Mouse (Mus musculus) spleen, adult 18-20 months (tissue): ENCODE measurements around the gene Gabra2.

Source experiments
- DNase-seq, 2 experiments: peaks; one replicate each; pipeline ENCODE4 v3.0.0; 2022; ENCODE audit warnings: mixed read lengths in 2 of 2

Gabra2 gene

DNA sequence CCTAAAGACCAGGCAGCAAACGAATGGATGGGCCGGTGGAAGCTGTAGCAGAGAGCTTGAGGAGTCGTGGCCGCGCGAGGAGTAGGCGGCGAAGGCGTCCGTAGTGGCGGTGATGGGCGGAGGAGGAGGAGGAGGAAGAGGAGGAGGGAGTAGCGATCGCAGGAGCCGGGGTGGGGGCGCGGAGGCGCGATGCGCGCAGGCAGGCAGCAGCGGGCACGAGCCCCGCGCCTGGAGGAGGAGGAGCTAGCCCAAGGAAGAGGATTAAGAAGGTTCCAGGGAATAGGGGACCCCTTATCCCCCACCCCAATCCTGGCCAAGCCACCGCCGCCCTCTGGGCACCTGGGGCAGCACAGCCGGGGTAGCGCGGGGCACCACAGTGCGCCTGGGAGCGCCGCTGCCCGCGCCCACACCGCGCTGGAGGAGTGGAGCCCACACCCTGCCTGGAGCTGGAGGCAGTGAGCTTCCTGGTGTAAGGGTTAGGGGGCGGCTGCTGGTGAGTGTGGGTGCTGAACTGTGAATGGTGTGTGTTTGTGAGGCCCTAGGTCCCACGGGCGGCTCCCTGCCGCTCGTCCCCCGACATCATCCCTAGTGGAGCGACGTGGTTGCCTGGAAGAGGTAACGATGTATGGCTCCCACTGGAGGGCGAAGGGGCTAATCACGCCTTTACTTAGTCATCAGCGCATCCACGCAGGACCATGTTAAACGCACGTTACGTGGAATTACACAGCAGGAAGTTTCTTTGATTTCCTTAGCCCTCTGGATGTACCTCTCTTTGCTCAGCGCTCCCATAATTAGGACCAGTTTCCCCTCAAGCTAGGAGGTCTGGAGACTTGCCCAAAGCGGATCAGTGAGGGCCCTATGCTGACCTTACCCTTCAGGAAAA, at the start of gene Gabra2:
Gabra2 (minus strand) TSS at position 125 of the 883 bp plus-strand sequence.
- no peak for DNase-seq

DNA sequence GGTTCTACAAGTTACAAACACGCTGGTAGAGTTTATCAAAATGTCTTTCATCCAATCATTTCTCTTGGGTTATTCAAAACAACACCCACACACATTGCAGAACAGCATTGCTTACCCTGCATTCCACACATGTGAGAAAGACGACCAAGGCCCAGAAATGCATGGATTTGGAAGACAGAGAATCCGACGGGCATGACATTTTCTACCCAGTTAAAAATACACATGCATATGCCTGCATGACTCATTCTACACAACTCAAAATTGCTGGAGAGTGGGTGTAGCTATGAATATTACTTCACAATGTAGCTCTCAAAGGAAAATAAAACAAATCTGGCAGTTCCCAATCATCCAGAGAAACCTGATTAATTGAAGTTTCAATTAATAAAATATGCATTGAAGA, 41.0 kb upstream of the Gabra2 start:
- DNase-seq: no peak

DNA sequence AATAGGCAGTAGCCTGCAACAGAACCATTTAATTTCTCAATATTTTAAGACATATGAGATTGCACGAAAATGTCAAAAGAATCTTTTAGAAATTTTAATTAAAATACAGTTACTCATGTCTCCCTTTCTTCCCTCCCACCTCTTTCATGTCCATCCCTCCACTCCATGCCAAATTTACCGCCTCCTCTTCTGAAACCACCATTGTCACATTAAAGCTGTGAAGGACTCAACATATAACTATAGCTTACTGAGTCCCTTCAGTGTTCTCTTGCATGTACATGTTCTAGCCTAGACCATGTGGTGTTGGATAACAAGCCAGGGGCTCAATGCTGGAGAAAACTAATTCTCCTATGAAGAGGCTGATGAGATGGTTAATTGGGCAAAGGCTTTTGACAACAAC, 40.2 kb upstream of the Gabra2 start:
- no peak for DNase-seq

DNA sequence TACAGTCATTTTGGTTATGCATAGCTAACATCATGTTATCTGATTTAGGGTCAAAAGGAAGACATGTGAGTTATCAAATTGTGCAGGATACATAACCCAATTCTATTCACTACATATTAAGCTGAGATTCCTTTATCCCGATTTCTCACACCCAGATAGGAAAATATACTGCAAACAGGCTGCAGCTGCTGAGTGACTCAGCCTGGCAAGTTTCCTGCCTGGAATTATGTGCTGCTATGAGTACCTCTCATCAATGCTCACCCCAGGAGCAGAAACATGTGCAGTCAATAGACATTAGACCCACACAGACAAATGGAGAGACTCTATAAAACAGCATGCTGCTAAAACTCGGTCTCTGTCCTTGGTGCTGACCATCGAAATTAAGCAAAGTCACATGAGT, 32.1 kb upstream of the Gabra2 start:
- DNase-seq: no peak

DNA sequence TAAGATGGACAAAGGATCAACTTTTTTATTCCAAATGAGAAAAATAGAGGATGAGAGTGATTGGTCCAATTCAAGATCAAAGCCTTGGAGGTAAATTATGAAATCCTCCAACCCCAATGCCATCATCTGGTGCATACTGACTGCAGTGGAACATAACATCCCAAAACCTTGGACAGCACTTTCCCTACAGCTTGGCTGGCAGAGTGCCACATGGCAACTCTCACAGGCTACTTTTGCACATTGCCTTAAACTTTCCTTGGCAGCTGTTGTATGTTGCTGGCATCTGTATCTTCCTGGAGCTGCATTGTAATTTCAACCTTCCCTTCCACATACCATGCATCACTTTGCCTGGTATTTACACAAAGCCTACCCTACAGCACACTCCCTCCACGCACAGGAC, 19.6 kb upstream of the Gabra2 start:
- no peak for DNase-seq

DNA sequence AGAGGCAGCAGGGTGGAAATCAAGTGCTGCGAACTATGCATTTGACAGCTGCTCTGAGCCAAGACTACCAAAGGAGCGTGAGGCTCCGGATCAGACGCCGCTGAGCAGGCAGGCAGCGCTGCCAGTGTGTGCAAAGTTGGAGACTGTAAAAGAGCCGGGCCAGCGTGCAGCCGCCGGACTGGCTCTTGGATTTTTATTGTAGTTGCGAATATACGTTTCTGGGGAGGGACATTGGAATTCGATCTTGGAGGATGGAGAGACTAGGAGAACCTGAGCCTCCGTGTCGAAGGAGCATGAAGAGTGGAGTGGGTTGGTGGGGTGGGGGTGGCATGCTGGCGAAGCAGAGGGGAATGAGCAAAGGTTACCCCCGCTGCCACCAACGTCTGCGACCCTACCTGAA, 469 bp downstream of the Gabra2 start:
- no peak for DNase-seq

DNA sequence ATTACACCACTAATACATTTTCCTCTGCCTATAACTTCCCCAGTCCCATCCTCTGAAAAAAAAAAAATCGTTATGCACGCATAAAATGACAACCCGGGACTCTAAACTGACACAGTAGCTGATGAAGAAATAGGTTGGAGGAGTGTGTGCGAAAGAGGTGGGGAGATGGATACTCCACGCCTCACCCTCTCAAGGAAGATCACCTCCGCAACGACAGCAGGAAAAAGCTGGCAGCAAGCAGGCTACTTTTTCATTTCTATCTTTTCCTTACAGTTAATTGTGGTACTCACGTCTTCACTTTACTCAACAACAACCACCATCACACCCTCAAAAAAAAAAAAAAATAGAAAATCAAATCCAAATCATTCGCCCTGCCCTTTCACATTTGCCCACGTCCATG, 873 bp downstream of the Gabra2 start:
- DNase-seq: no peak

DNA sequence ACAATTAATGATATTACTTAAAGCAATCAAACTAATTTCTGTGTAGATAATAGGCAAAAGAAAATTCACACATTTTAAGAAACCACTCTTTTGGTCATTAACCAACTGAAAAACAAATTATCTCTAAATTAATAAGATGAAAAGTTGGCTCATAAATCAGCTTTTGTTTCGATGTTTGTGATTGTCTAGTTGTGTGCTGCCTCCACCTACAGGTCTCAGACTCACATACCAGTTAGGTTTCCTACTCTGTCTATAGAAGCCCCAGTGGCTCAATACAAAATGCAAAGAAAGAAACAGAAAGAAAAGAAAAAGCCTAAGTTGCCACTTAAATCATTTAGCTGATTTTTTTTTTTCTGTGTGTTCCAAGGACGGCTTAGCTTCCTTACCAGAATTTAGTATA, 1.8 kb downstream of the Gabra2 start:
- no peak for DNase-seq

DNA sequence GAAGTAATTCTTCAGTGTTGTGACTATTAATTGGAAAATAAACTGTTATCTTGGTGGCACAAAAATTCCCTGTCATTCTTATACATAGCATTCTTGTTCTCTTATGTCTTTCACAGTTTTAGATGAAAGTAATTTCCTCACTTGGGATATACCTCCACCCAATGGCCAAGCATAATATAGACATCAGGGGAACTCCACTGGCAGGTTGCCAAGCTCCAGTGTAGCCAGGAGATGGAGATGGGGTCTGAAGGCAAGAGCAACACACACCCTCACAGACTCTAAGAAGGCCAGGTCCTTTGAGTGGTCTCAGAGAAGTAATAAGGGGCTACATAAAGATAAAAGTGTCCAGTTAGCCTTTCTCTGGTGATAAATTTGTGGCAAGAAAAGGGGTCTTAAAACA, 3.2 kb downstream of the Gabra2 start:
- DNase-seq: no peak

DNA sequence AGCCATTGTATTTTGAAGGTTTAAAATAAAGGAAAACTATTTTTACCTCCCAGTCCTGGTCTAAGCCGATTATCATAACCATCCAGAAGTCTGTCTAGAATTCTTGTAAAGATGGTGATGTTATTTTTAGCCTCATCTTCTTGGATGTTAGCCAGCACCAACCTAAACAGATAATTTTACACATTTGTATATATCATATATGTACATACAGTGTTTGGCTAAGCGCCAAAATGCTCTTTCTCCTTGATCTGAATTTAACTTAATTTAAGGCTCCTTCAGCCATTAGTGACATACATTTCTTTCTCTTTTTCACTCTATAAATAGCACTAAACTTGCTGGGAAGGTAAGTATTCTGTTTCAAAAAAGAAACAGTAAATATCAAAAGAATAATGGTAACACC, 3.7 kb downstream of the Gabra2 start:
- DNase-seq: no peak

DNA sequence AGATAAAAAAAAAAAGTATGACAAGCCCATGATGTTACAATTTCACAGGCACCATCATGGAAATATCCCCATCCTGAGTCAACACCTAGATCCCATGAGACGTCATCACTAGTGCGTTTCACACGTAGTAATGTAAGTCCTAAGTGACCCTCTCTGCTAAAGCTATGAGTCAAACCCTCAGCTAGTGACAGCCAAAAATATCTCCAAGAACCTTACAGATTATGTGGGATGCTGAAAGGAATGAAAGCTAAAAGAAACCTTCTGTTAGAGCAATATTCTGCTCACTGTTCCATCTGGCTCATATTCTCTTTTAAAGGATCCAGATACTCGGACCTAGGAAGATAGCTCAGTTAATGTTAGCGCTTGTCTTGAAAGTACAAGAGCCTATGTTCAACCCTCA, 16.8 kb downstream of the Gabra2 start:
- no peak for DNase-seq

DNA sequence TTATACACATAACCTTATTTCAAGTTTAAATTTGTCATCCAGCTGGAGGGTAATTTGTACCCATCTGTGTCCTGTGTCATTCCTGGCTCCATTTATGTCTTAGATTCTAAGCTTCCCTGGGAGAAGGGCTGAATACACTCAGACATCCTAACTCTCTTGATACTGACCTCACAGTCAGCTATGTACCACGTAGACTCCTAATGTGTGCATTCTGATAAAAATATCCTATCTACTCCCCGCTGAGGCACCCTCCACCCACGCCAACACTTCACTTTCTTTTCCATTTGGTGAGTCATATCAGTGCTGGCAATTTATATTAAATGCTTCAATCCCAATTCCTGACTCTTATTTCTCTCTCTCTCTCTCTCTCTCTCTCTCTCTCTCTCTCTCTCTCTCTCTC, 34.0 kb downstream of the Gabra2 start:
- no peak for DNase-seq

DNA sequence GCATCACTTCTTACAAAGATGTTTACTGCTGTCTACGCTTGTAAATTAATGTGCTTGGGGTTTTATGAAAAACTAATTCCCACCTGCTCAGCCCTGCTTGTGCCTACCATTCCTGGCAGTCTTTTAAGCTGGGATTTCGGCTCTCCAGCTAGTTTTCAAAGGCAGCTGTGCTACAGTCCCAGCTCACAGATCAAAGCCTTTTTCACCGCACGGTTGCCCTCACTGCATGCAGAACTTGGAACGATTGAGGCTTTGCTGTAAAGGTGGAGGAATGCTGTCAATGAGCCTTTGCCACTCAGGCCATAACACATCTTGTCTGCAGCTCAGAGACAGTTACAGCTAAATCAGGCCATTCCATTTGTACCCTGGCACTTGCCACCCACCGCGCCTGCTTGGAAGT, 37.6 kb downstream of the Gabra2 start:
- no peak for DNase-seq

DNA sequence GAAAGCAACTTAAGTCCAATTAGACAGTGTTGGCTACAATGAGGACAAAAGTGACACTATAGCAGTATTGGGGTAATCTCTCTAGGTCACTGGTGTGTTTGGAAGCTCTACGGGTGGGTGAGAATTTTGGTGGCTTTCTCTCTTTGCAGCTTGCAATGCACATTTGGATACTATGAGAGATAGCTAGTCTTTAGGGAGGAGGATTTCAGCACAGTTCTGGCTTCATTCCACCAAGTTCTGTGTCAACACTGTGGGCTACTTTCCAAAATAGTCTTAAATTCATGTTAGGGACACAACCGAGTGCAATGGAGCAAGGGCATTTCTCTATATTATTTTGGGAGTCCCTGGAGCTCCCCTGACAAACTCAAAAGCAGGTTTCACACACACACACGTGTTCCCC, 58.3 kb downstream of the Gabra2 start:
- no peak for DNase-seq

DNA sequence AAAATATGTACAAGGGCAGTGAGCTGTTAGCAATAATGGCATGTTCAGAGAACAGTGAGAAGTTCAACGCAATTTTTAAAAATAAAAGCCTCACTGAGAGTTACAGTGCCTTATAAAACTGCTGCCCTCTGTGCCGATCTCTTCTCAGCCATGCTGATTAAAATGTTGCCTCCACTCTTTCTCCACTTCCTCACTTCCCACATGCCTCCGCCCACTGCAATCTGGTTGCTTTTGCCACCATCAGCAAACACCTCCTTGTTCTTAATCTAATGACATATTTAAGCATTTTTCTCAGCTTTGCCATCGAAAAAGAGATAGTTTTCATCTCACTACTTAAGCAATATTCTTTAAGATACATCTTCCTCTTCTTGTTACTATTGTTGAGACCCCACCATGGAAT, 69.7 kb downstream of the Gabra2 start:
- no peak for DNase-seq

DNA sequence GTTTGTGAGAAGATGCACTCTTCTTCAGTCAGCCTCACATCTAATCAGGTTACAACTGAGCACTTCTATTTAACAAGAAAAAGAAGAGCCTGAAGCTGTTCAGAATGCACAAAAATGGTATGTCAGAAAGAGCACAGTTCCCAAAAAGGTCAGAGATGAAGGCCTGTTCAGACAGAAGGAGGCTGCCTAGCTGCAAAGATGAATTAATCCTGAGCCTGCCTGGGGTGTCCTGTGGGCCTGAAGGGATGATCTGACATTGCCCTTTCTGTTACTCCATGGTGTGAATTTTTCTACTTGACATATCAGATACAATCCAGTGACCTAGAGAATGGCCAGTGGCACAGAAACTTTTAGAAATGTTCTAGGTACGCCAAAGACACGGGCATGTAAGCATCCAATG, 83.9 kb downstream of the Gabra2 start:
- DNase-seq: no peak

DNA sequence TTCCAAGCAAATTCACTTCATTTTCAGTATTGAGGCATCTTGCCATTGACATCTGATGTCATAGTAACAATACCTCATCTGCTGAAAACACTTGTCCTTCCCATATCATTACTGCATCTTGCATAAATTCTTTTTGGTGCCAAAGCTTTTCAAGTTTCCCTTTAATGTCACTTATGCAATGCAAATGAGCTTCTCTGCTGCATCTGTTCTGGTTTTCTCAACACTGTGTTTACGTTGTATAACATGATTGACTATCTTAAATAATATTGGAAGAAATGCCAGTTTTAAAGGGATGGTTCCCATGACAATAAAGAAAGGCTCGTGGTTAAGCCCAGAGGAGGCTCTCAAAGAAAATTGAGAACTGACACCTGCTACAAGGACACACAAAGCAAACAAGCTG, 84.4 kb downstream of the Gabra2 start:
- DNase-seq: no peak

DNA sequence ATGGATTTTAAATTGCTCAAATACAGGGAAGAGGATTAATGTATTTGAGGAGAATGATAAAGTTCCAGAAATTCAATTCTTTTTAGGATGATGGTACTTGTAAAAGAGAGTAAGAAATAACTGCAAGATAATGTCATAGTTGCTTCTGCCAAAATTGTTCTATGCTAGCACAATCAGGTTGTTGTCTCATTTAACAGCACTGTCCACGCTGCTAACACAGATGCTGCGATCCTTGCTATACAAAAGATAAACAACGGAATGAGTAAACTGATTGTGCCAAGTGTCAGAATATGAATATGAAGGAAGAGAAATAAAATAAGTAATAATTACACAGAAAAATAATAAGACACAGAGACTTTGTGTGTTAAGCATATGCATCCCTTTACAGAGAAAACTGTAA, 84.9 kb downstream of the Gabra2 start:
- no peak for DNase-seq

DNA sequence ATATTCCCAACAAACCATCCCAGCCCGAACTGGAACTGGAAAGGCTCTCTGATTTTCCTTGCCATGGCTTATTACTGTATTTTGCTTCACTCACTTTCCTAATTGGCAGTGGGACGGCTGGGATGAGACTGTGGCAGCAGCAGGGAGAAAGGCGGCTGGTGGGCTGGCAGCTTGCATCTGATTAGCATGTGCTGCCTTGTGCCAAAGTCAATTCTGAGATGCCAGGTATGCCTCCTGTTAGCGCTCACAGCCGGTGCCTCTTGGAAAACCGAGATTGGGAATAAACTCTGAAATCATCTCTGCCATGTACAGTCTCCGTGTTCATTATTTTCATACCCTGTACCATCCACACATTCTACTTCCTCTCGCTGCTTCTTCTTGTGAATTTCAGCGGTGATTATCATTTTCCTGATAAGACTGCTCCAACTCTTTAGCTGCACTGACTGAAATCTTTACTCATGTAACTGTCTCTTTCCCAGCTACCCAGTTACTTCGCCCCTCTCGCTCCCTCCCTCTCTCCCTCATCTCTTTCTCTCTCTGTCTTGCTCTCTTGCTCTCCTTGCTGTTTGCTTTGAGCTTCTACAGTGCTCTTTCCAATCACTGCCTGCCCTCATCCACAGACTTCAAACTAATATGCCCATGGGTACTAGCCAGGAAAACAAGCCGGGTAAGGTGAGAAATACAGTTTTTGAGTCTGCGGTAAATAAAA, 99.9 kb downstream of the Gabra2 start:
- DNase-seq: no peak

DNA sequence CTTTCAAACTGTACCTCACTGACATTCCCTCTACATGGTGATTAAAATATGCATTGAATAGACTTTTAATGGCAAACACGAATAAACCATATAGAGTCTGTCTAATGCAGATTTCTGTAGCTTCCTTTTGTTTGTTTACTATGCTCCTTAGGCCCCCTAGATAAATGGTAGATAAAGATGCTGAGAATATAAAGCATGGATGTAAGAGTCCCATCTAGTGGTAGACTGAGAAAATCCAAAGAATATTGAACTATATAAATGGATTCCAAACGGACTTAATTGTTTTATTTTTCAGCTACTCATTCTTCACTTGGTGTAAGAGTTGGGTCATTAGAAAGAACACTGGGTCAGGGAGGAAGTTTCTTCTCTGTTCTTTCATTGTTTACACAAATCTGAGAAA, 102.4 kb downstream of the Gabra2 start:
- DNase-seq: no peak

DNA sequence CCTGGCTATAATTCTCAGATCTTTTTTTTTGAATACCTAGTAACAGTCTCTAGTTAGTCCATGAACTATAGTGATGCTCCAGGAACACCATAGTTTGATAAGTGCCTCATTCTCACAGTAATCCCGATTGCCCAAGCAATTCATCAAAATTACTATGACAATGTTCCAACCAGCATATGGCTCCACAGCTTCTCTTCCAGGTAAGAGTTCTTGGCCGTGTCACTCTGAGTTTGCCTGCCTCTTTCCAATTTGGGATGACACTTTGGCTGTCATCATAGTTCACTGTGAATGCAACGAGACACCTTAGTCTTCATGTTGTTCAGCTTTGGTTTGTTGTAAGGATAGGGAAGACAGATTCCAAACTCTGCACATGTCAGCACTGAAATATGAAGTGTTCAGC, 104.8 kb downstream of the Gabra2 start:
- DNase-seq: no peak
